Mouse (Mus musculus): Measurements from ENCODE around the gene Ggct.
"Not testable (repeated sequence)": the region's sequence is repeated elsewhere in the genome, so short reads cannot be mapped to it uniquely, and the experiment has no call there.

Gene Ggct

DNA sequence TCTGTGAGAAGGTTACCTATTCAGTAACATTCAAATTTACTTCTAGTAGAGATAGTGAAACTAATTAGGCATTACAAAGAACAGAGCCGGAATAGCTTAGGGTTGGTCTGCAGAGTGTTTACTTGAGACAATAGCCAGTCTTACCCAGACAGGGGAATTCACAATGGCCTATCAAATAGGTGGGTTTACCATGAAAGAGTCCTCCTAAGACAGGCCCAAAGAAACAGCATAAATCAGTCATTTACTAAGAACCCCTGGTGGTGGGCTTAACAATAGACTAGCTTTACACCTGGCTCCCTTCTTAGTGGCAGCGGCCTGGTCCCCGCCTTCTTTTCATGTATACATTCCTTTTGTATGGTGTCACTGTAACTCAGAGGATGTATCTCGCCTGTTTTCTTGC, 39.4 kb downstream of the Ggct start:
- in situ Hi-C loops (cut with MboI, MseI) = not testable (repeated sequence)

DNA sequence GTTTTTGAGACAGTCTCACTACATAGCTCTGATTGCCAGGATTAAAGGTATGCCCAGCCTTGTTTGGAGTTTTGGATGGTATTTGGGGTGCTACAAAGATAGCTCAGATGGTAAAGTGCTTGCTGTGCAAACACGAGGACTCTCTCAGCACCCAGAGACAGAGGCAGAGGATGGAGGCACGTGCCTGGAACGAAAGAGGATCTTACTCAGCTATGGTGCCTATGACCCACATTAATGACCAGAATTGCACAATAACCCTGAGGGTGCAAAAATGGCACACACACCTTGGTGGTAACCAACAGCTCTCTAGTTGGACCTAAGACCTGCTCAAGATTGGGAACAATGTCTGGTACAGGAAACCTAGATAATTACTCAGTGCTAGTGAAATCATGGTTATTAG, 40.2 kb downstream of the Ggct start:
- in situ Hi-C loops (cut with MboI, MseI) = no loop called here

DNA sequence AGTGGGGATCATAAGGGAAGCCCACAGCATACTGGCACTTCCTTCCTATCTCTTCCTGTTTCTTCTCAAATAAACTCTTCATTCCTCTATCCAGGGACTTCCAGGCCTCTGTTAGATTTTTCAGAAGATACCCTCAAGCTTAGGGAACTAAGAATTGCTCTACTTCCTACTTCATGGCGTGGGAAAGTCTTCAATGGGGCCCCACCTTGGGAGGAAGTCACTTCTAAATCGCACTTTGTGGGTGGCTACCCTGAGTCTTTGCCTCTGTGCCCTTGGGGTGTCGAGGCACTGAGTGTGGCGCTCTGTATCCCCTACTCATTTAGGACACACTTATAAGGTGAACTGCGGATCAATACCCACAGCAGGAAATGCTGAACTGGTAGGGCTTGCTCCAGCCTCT, 44.1 kb downstream of the Ggct start:
- in situ Hi-C loops (cut with MboI, MseI) = no loop called here

DNA sequence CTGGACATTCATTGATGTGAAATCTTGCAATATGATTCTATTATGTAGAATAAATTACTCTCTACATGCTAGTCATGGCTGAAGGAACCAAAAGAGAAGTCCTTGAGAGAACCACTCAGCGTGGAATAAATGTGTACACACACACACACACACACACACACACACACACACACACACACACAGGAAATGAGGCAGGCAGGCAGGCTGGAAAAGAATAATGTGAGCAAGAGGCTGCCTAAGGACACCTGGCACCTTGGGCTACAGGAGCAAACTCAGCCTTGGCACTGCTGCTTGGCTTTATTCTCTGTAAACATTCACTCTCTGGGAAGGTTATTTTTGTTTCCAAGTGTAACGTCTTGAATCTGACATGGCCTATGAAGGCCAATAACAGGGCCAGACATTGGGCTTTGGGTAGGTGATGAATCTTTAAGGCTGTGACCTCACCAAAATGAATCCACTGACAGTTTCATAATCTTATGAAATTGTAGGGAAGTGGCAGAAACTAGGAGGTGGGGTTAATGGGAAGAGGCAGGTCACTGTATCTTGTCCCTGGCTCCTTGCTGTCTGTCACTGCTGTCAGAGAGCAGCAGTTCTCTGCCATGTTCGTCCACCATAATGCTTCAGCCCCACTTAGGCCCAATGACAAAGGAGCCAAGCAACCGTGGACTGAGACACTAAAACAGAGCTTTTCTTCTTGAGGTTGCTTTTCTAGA, 46.4 kb downstream of the Ggct start:
- in situ Hi-C loops (cut with MboI, MseI) = no loop called here

DNA sequence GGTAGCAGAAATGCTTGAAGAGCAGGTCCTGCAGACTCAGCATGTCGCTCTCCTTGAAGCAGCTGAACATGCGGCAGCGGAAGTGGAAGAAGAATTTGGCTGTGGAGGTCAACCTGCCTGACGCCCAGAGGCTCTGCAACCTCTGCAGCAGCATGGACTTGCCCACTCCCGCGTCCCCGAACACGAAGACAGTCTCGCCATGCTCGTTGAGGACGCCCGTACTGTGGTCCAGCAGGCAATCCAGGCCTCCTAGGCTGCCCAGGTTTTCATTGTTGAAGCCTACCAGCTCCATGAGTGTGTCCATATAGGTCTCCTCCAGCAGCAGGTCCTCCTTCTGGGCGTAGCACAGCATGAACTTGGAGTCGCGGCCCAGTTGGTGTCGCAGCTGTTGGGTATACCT, 48.2 kb downstream of the Ggct start:
- in situ Hi-C loops (cut with MboI, MseI) = no loop called here

DNA sequence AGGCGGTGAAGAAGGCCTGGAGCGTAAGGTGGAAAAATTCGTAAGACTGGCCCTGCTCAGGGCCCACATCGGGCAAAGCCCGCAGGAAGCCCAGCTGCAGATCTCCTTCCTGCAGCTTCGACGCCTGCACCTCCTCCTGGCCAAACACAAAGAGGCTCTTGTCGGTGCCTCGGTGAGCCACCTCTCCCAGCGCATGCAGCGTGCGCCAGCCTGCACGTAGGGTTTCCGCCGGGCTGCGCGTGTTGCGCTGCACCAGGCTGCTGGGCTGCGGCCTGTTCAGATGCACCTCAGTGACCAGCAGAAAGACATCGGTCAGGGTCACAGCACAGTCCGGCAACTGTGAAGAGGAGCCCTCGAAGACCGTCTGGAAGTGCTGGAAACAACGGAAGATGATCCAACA, 49.0 kb downstream of the Ggct start:
- in situ Hi-C loops (cut with MboI, MseI) = no loop called here

DNA sequence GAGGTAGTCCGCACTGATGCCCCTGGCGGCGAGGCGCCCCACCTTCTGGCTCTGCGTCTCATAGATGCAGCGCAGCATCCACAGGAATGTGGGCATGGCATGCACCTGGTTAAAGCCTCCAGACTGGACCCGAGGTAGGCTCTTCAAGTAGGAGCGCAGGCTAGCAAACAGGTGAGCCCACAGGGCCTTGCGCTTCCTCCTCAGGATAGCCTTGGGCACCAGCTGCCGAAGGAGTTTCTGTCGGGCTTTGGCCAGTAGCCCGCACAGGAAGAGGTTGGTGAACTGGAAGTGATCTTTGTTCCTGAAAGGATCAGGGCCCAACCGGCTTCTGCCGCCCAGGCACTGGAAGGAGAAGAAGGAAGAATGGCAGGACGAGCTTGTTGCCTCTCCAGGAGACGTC, 49.5 kb downstream of the Ggct start:
- in situ Hi-C loops (cut with MboI, MseI) = no loop called here

DNA sequence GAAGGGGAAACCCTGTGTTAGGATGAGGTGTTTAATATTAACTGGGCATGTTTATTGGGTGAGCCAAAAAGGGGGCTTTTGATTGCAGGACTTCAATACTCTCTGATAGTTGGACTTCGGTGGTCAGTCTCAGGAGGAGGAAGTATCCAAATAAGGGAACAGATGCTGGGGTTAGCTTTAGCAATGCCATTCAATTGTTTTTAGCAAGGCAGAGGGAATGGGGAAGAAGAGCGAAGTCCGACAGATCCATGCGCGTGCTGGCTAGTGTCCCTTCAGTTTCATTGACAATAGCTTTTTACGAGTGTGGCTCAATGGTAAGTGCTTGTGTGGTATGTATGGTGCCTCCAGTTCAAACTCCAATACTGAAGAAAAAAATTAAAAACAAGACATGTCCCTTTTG, 51.6 kb downstream of the Ggct start:
- in situ Hi-C loops (cut with MboI, MseI) = no loop called here

DNA sequence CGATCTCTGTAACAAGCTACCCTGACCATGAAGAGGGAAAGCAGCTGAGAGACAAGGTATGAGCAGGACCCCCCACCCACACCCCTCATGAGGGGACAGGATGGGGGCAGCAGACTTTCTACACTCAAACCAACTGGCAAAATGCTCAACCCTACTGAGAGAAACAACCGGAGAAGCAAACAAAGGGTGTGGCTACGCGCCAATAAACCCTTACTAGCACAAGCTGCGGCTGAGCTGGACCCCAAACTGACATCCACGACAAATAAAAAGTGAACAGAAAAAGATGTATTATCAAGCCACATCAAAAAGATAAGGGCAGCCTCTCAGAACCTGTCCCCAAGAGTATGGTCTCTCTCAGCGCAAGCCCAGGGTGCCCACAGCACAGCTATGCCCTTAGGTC, 52.6 kb downstream of the Ggct start:
- in situ Hi-C loops (cut with MboI, MseI) = no loop called here

DNA sequence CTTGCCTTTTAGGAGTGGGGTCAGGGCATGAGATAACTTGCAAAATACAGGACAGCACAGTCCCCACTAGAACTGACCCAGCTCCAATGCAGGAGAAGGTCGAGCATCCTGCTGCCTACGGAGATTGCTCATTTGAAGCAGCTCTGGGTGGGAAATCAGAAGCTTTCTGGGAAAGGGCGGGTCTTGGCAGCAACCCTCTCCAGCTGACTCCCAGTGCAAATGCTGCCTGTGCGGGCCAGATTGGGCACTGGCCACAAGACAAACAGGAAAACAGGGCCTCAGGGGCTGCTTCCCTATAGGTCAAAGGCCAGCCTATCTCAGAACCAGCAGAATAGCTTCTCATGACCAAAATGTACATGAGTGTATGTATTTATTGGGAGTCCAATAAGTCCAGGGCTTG, 53.1 kb downstream of the Ggct start:
- in situ Hi-C loops (cut with MboI, MseI) = no loop called here

DNA sequence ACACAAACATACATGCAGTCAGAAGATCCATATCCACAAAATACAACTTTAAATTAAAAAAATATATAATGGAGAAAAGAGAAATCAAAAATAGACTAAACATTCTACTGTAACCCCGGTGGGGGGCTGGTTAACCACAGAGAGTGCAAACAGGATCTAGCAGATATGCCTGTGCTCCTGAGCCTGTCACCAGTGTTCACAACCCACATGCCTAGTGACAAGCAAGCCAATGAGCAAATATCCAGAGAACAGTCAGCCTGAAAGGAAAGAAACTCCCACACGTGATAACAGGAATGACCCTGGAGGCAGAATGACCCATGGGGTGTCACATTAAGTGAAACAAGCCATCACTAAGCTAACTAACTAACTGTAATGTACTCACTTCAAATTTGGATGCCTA, 56.3 kb downstream of the Ggct start:
- in situ Hi-C loops (cut with MboI, MseI) = no loop called here

DNA sequence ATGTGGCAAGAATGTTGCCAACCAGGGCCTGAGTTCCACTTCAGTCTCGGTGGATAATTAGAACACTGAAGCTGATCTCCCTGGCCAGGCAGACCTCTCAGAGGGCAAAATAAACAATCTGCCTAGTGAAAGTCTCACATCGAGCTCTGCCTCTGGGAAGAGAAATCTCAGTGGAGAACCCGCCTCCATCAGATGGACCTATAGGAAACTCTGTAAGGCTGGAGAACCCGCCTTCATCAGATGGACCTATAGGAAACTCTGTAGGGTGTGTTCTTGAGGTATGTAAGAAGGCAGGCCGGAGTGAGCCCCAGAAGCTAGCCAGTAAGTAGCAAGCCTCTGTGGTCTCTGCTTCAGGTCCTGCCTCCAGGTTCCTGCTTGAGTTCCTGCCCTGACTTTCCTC, 57.8 kb downstream of the Ggct start:
- in situ Hi-C loops (cut with MboI, MseI) = no loop called here

DNA sequence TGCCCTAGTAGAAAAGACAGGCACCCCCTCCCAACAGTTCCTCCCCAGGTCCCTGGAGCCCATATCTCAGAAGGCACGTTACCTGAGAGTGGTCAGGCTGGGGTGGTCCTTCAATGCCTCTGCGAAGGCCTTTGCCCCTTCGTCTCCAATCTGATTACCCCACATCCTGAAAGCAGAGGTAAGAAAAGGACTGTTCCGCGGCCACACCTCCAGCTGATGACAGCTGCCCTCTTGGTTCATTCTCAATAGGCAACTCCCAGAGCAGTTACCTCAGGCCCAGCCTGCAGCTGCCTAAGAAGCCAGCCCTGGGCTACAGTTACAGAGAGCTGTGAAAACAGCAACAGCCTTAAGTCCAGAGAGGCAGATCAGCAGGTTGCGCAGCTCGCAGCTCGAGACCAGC, 58.4 kb downstream of the Ggct start:
- in situ Hi-C loops (cut with MboI, MseI) = no loop called here

DNA sequence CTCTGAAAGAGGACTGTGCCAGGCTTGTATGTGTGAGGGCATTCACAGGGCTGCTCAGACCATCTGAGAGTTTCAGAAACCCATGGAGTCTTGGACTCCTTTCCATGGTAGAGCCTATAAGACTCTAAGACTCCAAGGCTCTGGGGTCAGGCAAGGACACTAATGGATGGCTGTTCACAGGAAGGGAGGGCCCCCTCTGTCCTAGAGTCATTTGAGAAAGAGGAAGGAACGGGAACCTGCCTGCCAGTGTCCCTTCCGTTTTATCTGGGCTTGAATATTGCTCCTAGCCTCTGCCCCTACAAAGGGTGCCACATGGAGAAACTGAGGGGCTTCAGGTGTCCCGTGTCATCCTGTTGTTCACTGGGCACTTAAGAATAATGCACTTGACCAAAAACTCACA, 58.9 kb downstream of the Ggct start:
- in situ Hi-C loops (cut with MboI, MseI) = no loop called here

DNA sequence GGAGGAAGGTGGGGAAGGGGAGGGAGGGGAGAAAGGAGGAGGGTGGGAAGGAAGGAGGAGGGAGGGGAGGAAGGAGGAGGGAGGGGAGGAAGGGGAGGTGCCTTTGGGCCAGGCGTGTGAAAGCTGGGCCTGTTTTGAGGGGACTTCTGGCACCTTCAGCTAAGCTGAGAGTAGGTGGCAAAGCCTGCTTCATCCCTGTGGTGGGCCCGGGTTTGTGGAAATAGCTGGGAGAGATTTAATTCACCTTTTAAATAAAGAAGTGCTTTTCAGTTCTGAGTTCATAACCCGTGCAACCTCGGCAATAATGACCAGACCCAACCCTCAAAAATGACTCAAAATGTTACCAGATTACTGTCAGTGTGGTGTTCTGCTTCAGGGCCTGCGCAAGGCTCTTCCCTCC, 59.5 kb downstream of the Ggct start:
- in situ Hi-C loops (cut with MboI, MseI) = no loop called here

Data from regulatory T cell (primary cell).